Mouse (Mus musculus) embryonic fibroblast, embryonic 13.5 days (primary cell): Measurements from ENCODE around the gene Gm11111. TPM values are rescaled to one million over a fixed set of nuclear protein-coding genes. Genes with fewer than 3 reads are reported as not detected.
"Not testable (repeated sequence)": the region's sequence is repeated elsewhere in the genome, so short reads cannot be mapped to it uniquely, and the experiment has no call there.

ENCODE experiments used
- H3K27ac ChIP-seq: 2 replicates; pipeline ENCODE4 v1.5.1; 2012; ENCODE audit warnings: low read length, control low read depth, inconsistent platforms; ENCODE audit not compliant: insufficient read depth
- H3K4me1 ChIP-seq: 2 replicates; pipeline ENCODE4 v1.6.1; 2011; ENCODE audit warnings: low read length; ENCODE audit not compliant: control insufficient read depth, insufficient read depth
- H3K4me3 ChIP-seq: 2 replicates; pipeline ENCODE4 v1.5.1; 2011; ENCODE audit warnings: mild to moderate bottlenecking, control low read depth, low read length; ENCODE audit not compliant: insufficient read depth
- CTCF ChIP-seq: IDR thresholded peaks from 2 replicates; pipeline ENCODE4 v1.5.1; 2011; ENCODE audit warnings: mild to moderate bottlenecking, control low read depth, low read length, moderate library complexity, borderline replicate concordance; ENCODE audit not compliant: insufficient read depth
- POLR2A ChIP-seq: IDR thresholded peaks from 2 replicates; pipeline ENCODE4 v1.6.1; 2011; ENCODE audit warnings: low read depth, mild to moderate bottlenecking, control low read depth, low read length, moderate library complexity
- polyA plus RNA-seq: library from polyadenylated mRNA; stranded (reverse); fragments of >200 nt; gene quantifications from 2 replicates; pipeline ENCODE4 v1.2.4, GENCODE M21; 2011; ENCODE audit warnings: low read depth; ENCODE audit not compliant: missing spikeins, insufficient read length

Gm11111 gene
- polyA plus RNA-seq, 1 experiment = not detected

GRCm38 (mm10) chr5:98561301-98561700 is 8.8 kb downstream of the Gm11111 start:
- no peaks in the 10 kb centered on the region for H3K4me1 ChIP-seq
- H3K4me3 ChIP-seq = no peak overlapping the region
- TF ChIP-seq POLR2A (no peak), CTCF (no peak)
- no peak overlapping the region for H3K27ac ChIP-seq

GRCm38 (mm10) chr5:98562806-98563205 is 10.3 kb downstream of the Gm11111 start:
- TF ChIP-seq CTCF = no peak
- no peak for TF ChIP-seq POLR2A
- H3K4me3 ChIP-seq = no peak overlapping the region
- no peak overlapping the region for H3K27ac ChIP-seq
- H3K4me1 ChIP-seq = no peaks in the 10 kb centered on the region

- Histone ChIP-seq H3K4me1 (no peaks in the 10 kb centered on the region), H3K27ac (no peak overlapping the region), H3K4me3 (no peak overlapping the region)
- TF ChIP-seq CTCF (no peak), POLR2A (no peak)
These were observed 11.3 kb downstream of the Gm11111 start for GRCm38 (mm10) chr5:98563801-98564200.

- no peak for TF ChIP-seq CTCF
- no peak for TF ChIP-seq POLR2A
- no peak overlapping the region for H3K27ac ChIP-seq
- no peaks in the 10 kb centered on the region for H3K4me1 ChIP-seq
- H3K4me3 ChIP-seq = no peak overlapping the region
These were observed 14.1 kb downstream of the Gm11111 start for GRCm38 (mm10) chr5:98566461-98567193.

GRCm38 (mm10) chr5:98568481-98568880 is 16.0 kb downstream of the Gm11111 start:
- Histone ChIP-seq H3K4me3 (no peak overlapping the region), H3K27ac (no peak overlapping the region), H3K4me1 (no peaks in the 10 kb centered on the region)
- TF ChIP-seq CTCF (no peak), POLR2A (no peak)

GRCm38 (mm10) chr5:98569029-98569513 is 16.6 kb downstream of the Gm11111 start:
- no peak overlapping the region for H3K27ac ChIP-seq
- H3K4me3 ChIP-seq = no peak overlapping the region
- TF ChIP-seq POLR2A (no peak), CTCF (no peak)
- no peaks in the 10 kb centered on the region for H3K4me1 ChIP-seq

- TF ChIP-seq CTCF (no peak; the same call in 1 of the 2 replicates), POLR2A (no peak)
- no peak overlapping the region for H3K27ac ChIP-seq
- peaks cover 6% of the 10 kb centered on the region for H3K4me1 ChIP-seq
- H3K4me3 ChIP-seq = no peak overlapping the region
These were observed 19.9 kb downstream of the Gm11111 start for GRCm38 (mm10) chr5:98572392-98572791.

GRCm38 (mm10) chr5:98574711-98575470 is 22.4 kb downstream of the Gm11111 start:
- peaks cover 6% of the 10 kb centered on the region for H3K4me1 ChIP-seq
- H3K4me3 ChIP-seq = no peak overlapping the region
- no peak overlapping the region for H3K27ac ChIP-seq
- TF ChIP-seq POLR2A (no peak), CTCF (no peak)

- TF ChIP-seq CTCF (no peak), POLR2A (no peak)
- no peak overlapping the region for H3K27ac ChIP-seq
- H3K4me3 ChIP-seq = no peak overlapping the region
- peaks cover 6% of the 10 kb centered on the region for H3K4me1 ChIP-seq
These were observed 23.0 kb downstream of the Gm11111 start for GRCm38 (mm10) chr5:98575471-98575834.

- not testable (repeated sequence) for H3K4me3 ChIP-seq, H3K27ac ChIP-seq, H3K4me1 ChIP-seq
These were observed 24.0 kb downstream of the Gm11111 start for GRCm38 (mm10) chr5:98576538-98576937.
